Comparison of ENCODE assay signal across 8 mouse cellular contexts in genomic region chr1:55736054-55736740, GRCm38 (mm10).
DNase-seq lines count a peak whose midpoint lies in the region; ATAC-seq lines count a peak whose summit lies in the region.

No protein-coding gene starts in this region.

- H3K27me3 ChIP-seq in forebrain, embryonic 14.5 days (replicated peaks; ENCODE audit: control insufficient read depth, insufficient read depth, low read length) = no peaks in the 10 kb centered on the region

- H3K27ac ChIP-seq in forebrain, embryonic 14.5 days (ENCODE audit: low read depth, low read length) = no peak overlapping the region

- H3K4me2 ChIP-seq in forebrain, embryonic 14.5 days (ENCODE audit: low read length) = no peak overlapping the region

- no peak overlapping the region for H3K4me3 ChIP-seq in forebrain, embryonic 14.5 days (ENCODE audit: low read depth, low read length)

- H3K9ac ChIP-seq in forebrain, embryonic 14.5 days (ENCODE audit: low read length) = no peak overlapping the region

- DNase-seq in ES-CJ7 (ENCODE audit: low read depth, low spot score) = peak; percentile 71
- DNase-seq in c-Kit-positive CD71-positive TER-119-negative erythroid progenitor cells, embryonic 14.5 days (ENCODE audit: low read depth) = peak; percentile 7
- DNase-seq in forebrain, embryonic 14.5 days (ENCODE audit: low spot score) = peak; percentile 92
- peak; percentile 64 to 89 for DNase-seq in layer of hippocampus, adult 18-20 months (ENCODE audit: low spot score in 2 of 2)
- peak; percentile 89 for DNase-seq in lung, postnatal 10 days
- peak; percentile 92 for DNase-seq in retina, embryonic 14.5 days (ENCODE audit: low spot score)
- DNase-seq in urinary bladder, adult 18-20 months (ENCODE audit: low spot score in 2 of 2) = peak; percentile 19 to 47

- 85% methylated on average over 14 of the region's 14 CpGs for WGBS in forebrain, embryonic 14.5 days

- H3K9me3 ChIP-seq in forebrain, embryonic 14.5 days (replicated peaks; ENCODE audit: control insufficient read depth, low read length) = no peaks in the 10 kb centered on the region

- peak; percentile 94 for ATAC-seq in forebrain, embryonic 14.5 days
- peak; percentile 71 to 75 for ATAC-seq in hematopoietic stem cell, adult 5-6 weeks (replicated peaks in 1 of 2; ENCODE audit: insufficient read depth in 1 of 2, low FRiP score in 2 of 2, low TSS enrichment in 1 of 2, low read depth in 1 of 2, poor library complexity in 2 of 2, severe bottlenecking in 2 of 2)

- H3K4me1 ChIP-seq in forebrain, embryonic 14.5 days (ENCODE audit: control insufficient read depth, insufficient read depth, low read length) = no peaks in the 10 kb centered on the region

- no peaks in the 10 kb centered on the region for H3K36me3 ChIP-seq in forebrain, embryonic 14.5 days (ENCODE audit: control insufficient read depth, insufficient read depth, low read length)

Comparison
In these comparisons a context has a peak if more than half of its experiments do, and no peak if none do; other contexts are left out.
1. DNase-seq: peak in every context shown above with its lines; median percentile 92 in forebrain, embryonic 14.5 days; 92 in retina, embryonic 14.5 days; 89 in lung, postnatal 10 days; 76 in layer of hippocampus, adult 18-20 months; 71 in ES-CJ7; 33 in urinary bladder, adult 18-20 months; 7 in c-Kit-positive CD71-positive TER-119-negative erythroid progenitor cells, embryonic 14.5 days.